Mouse (Mus musculus): ENCODE results near the gene Fgf12.

The Fgf12 gene

GRCm38 (mm10) chr16:28337930-28338329 is 414.9 kb downstream of the Fgf12 start:
- DNase-seq (ENCODE audit: low read depth in 2 of 2, low spot score in 2 of 2): no peak

DNA sequence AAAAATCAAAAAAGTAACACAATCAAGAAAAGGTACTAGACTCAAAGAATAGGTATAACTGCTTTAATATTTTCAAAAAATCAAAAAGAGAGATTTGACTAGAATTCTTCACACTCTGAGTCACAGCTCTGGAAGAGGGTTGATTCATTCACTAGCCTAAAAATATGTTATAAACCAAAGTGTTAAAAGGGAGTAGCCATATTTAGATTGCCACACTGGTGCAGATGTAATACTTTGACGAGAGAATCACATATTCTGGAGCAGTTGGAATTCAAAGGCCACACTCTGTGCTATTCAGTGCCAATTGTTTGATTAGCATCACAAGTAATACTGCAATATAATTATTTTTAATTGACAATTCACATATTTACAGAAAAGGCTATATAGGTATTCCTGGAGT is 416.2 kb downstream of the Fgf12 start:
- no peak for DNase-seq (ENCODE audit: low read depth in 2 of 2, low spot score in 2 of 2)

DNA sequence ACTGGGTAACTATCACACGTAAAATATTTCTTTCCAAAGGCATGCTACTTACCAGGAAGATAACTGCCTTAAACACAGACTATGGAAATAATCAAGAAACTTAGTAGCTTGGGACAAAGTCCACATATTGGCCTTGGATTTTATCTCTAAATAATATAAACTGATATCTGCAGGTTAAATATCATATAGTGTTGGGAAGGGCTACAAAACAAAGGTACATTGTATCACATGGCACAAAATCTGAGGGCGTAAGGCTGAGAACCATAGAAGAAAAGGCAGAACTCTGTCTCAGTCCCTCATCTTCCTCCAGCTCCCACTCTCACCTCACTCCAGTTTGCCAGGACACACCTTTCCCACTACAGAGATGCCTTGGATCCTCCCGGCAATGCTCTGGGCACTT is 417.8 kb downstream of the Fgf12 start:
- no peak for DNase-seq (ENCODE audit: low read depth in 2 of 2, low spot score in 2 of 2)

GRCm38 (mm10) chr16:28323576-28323975 is 429.3 kb downstream of the Fgf12 start:
- DNase-seq (ENCODE audit: low read depth in 2 of 2, low spot score in 2 of 2): no peak

GRCm38 (mm10) chr16:28311618-28312017 is 441.2 kb downstream of the Fgf12 start:
- no peak for DNase-seq (ENCODE audit: low read depth in 2 of 2, low spot score in 2 of 2)

GRCm38 (mm10) chr16:28303889-28304288 is 449.0 kb downstream of the Fgf12 start:
- DNase-seq (ENCODE audit: low read depth in 2 of 2, low spot score in 2 of 2): no peak

DNA sequence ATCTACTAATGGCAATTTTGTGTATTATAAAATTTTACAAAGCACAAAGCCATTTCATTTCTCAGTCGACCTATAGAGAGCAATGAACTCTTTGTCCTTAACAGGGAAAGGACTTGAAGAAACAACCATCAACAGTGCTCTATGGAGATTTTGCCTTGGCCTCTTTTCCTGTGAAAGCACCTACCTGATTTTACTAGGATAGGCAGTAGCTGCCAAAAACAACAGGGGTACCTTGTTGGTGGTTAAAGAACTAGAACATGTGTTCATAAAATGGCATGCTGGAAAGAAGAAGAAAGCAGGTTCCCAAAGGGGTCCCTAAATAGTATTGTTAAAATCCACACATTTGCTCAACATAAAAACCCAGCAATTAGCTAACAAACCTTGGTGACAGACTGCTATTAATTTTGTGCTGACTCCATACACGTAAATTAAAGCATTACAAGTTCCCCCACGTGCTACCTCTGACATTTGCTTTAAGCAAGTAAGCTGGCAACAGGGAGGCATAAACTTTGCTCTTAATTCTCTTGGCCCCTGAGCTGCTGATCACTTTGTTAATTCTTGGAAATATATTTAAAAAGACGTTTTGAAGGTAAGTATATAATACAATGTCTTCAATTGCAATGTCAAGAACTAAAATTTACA is 463.1 kb downstream of the Fgf12 start:
- DNase-seq (ENCODE audit: low read depth in 2 of 2, low spot score in 2 of 2): no peak

GRCm38 (mm10) chr16:28257904-28258303 is 495.0 kb downstream of the Fgf12 start:
- no peak for DNase-seq (ENCODE audit: low read depth in 2 of 2, low spot score in 2 of 2)

DNA sequence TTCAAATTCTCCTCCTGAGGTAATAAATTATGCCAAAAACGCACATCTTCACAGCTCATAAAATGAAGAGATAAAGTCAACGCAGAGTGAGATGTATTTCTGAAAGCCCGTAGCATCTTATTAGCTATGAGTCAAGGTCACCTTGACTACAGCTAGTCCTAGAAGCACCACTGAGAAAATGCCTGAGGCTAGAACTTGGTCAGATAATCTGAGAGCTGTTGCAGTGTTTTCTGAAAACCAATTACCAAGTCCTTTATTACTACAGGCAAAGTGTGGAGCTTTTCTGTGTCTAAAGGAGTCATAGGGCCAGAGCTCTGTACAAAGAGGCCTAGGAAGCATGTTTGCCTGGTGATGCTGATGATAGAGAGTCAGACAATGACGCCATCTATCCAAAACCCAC is 498.6 kb downstream of the Fgf12 start:
- DNase-seq (ENCODE audit: low read depth in 2 of 2, low spot score in 2 of 2): no peak

DNA sequence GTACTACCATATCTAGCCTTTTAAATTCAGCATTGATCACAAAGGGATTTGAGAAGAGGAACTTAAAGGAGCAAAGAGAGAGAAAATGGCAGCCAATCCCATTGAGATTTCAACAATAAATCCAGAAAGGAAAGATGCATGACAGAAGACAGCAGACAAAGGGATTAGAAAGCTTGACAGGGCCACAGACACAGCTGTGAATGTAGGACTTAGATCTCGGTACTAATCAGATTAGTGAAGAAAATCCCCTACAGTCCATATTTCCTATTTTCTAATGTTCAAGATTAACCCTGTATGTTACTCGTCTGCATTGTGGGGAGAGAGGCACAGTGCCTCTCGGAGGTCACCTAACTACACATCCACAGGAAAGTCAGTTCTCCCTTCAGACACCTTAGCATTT is 500.9 kb downstream of the Fgf12 start:
- no peak for DNase-seq (ENCODE audit: low read depth in 2 of 2, low spot score in 2 of 2)

GRCm38 (mm10) chr16:28242867-28243649 is 509.8 kb downstream of the Fgf12 start:
- DNase-seq (ENCODE audit: low read depth in 2 of 2, low spot score in 2 of 2): no peak

DNA sequence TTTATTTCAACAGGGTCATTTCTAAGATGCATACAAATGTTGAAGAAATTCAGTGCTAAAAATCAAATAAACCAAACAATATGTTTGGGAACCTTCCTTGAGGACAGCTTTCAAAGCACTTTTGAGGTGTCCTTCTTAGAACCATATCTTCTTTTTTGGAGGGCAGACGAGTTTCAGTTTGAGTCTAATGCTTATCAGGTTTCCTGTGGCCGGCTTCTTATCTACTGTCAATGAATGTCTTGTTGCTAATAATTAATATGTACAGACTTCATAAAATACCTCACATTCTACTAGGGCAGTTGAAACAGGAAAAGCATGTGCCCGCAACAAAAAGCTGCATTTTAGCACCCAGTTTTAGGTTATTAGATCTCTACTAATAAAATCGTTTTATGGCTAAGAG is 513.5 kb downstream of the Fgf12 start:
- no peak for DNase-seq (ENCODE audit: low read depth in 2 of 2, low spot score in 2 of 2)

DNA sequence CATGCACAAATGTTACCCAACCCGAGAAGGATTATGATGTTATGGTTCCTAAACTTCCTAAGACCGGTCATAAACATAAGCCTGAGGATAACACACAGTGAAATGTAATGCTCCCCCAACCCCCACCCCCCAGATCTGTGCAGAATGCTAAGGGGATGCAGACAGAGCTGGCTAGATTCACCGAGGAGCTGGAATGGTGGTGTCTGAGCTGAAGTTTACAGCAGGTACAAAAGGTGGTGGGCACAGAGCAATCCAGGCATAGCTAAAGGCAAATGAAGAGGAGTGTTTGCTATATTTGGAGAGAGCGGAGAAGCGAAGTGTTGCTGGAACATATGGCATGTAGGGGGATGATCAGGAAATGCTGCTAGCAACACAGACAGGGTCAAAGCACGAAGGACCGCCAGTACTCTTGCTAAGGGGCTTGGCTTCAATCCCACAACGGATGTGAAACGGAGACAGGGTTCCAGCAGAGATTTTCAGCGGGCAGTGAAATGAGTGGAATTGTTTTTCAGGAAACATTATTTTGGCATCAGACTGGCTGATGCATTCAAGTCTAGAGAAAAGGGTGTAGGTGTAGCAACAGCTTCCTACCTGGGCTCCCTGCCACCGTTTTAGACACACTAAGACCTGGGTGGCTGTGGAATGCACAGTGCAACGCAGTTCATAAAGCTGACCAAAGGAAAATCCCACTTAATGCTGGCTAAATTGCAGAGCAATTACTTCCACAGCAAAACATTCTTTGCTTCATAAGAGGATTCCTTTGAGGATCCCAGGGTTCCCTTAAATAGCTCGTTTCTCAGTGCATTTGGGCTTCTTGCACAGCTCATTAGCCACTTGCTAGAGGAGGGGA is 514.6 kb downstream of the Fgf12 start:
- no peak for DNase-seq (ENCODE audit: low read depth in 2 of 2, low spot score in 2 of 2)

DNA sequence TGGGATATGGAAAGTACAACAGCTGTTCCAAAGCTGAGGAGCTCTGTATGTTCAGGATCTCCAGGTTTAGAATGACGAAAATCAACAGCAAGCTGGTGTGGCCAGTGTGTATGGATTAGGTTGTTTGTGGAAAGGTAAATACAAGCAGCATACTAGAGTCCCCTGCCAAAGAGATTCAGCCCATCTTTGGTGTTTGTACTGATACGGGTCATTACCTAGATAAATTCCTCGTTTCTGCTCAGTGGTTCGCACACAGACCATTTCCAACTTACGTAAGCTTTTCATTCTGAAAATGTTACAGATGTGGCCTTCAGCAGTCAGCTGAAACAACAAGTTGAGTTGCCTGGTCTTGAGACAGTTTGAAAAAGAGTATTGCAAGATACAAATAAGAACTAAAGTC is 536.9 kb downstream of the Fgf12 start:
- no peak for DNase-seq (ENCODE audit: low read depth in 2 of 2, low spot score in 2 of 2)

- DNase-seq (ENCODE audit: low read depth in 2 of 2, low spot score in 2 of 2): no peak
These were observed 540.5 kb downstream of the Fgf12 start for GRCm38 (mm10) chr16:28212411-28212810.

GRCm38 (mm10) chr16:28156443-28156842 is 596.4 kb downstream of the Fgf12 start:
- no peak for DNase-seq (ENCODE audit: low read depth in 2 of 2, low spot score in 2 of 2)

DNA sequence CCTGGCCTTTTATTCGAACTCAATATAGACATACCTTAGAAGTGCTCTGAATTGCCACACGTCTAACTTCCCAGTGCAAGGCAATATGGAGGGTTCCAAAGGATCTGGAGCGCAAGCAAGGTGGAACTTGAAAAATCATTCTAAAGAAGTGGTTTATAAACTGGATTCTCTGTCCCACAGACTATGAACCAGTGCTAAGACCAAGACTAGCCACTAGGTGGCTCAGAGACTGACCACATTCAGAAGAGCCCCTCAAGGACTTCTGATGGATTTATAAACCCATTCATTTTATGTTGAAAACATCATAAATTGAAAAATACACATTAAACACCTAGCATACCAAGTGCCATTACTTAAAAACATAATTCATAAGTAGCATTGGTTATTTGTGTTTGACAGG is 611.9 kb downstream of the Fgf12 start:
- DNase-seq (ENCODE audit: low read depth in 2 of 2, low spot score in 2 of 2): no peak

- no peak for DNase-seq (ENCODE audit: low read depth in 2 of 2, low spot score in 2 of 2)
These were observed 625.9 kb downstream of the Fgf12 start for GRCm38 (mm10) chr16:28127006-28127405.
